Mouse (Mus musculus) bone marrow, adult 2 months (tissue): Measurements from ENCODE around the gene Map6.

Experiments used
- CTCF ChIP-seq: fragments of 200-500 bp; IDR thresholded peaks from 2 replicates; pipeline ENCODE4 v1.5.1; 2011; ENCODE audit warnings: low read length, control low read depth; ENCODE audit not compliant: control insufficient read depth, insufficient read depth
- POLR2A ChIP-seq: fragments of 200-500 bp; IDR thresholded peaks from 2 replicates; pipeline ENCODE4 v1.6.1; 2011; ENCODE audit warnings: low read depth, mild to moderate bottlenecking, control low read depth, low read length, borderline replicate concordance; ENCODE audit not compliant: control insufficient read depth

DNA sequence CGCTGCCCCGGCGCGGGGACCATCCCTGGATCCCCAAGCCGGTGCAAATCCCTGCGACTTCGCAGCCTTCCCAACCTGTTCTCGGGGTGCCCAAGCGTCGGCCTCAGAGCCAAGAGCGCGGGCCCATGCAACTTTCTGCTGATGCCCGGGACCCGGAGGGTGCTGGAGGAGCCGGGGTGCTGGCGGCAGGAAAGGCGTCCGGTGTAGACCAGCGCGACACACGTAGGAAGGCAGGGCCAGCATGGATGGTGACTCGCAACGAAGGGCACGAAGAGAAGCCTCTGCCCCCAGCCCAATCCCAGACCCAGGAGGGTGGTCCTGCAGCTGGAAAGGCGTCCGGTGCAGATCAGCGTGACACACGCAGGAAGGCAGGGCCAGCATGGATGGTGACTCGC lies 1.3 kb downstream of the Map6 start:
- no peak for TF ChIP-seq POLR2A
- no peak for TF ChIP-seq CTCF
